Mouse (Mus musculus): Measurements from ENCODE around the gene Fam180a.
"Not testable (repeated sequence)": the region's sequence is repeated elsewhere in the genome, so short reads cannot be mapped to it uniquely, and the experiment has no call there.

The Fam180a gene

DNA sequence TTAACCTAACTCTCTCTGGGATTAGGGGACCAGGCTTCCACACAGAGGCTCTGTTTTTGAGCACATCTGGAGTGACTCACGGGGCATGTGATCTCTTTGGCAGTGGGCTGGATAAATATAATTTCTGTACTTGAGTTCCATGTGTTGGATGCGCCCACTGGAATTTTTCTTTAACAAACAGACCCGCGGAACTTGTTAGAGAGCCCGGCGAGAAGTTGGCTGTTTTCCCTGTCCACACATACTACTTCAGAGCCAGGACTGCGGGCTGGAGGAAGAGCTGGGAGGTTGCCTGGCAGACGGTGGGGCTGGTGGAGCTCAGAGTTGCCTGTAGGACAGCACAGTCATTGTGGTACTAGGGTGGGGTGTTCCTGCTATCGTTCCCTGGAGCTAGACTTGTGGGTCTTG is at the start of gene Fam180a:
Gene Fam180a, minus strand, starts transcription at position 31 of the 405 bp plus-strand sequence.
- no peak for DNase-seq

DNA sequence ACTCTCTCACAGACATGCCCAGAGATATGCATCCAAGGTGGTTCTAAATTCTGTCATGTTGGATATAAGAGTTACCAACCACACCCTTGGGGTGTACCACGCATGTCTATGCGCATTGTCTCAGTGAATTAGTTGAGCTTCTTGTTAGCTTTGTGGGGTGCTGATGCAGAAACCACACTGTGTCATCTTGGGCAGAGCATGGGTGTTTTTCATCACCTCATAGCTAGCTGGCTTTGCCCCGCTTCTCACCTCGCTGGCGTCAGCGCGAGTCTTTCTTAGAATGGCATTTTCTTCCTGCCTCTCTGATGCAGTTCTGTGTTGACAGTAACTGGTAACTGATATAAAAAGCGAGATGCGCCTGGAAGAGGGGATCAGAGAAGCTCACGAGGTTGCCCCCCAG is 48.1 kb upstream of the Fam180a start:
- no peak for DNase-seq

DNA sequence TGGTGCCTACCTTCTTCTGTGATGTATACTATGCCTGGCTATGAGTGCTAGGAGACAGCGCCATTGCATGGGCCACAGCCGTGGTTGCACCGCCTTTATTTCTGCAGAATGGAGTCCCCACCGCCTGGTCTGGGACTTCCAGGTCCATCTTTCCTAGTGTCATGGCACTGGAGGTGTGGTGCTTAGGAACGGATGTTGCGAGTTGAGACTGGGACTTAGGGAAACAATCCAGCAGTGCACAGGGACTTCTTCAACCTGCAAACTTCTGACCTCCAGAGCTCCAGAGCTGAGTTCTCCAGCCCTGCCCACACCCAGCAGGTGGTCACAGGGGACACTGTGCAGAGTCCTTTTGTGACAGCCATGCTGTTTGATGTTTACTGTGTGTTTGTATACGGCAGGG is 44.4 kb upstream of the Fam180a start:
- no peak for DNase-seq

DNA sequence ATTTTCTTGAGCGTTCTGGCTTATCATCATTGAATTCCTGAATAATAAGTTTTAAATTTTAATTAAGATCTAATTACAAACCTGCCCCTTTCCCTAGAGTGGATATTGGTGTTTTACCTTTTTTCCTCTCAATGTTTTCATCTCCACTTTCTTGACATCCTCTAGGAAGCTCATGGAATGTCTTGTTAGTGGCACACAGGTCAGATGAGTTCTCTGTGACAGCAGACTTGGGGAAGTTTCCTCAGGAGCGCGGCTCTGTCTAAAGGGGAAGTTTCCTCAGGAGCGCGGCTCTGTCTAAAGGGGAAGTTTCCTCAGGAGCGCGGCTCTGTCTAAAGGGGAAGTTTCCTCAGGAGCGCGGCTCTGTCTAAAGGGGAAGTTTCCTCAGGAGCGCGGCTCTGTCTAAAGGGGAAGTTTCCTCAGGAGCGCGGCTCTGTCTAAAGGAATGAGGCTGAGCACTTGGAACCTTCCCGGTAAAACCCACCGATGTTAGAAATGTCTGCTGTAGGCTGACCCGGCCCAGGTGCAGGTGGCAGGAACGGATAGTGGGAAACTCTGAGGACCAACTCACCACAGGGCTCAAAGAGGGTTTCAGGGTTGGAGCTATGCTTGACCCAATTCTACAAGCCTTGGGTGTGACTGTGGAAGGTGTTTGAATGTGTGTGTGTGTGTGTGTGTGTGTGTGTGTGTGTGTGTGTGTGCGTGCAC is 43.8 kb upstream of the Fam180a start:
- DNase-seq = not testable (repeated sequence)

DNA sequence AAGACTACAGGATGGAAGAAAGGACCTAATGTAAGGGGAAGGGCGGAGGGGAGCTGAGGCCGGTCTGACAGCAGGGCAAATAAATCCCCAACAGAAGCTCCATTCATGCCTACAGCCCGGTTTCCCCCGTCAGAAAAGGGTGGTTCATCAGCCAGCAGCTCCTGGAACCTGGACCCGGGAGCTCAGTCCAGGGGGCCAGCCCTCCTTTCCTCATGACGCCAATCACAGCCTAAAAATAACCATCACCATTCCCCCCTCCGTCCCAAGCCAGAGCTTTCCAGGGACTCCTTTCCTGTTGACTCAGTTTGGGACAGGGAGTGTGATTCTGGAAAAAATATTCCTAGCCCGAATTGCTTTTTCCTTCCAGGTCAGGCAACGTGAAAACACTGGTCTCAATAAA is 36.7 kb upstream of the Fam180a start:
- no peak for DNase-seq

DNA sequence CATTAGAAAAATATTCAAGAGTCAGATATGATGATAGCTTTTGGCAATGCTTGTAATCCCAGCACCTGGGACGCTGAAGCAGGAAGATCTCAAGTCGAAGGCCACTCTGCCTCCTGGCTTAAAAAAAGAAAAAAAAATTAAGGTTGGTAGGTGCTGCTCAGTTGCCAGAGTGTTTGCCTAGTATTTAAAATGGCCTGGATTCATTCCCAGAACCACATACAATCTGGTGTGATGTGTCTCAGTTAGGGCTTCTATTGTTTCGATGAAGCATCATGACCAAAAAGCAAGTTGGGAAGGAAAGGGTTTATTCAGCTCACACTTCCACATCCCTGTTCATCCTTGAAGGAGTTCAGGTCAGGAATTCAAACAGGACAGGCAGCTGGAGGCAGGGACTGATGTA is 29.4 kb upstream of the Fam180a start:
- DNase-seq = no peak

DNA sequence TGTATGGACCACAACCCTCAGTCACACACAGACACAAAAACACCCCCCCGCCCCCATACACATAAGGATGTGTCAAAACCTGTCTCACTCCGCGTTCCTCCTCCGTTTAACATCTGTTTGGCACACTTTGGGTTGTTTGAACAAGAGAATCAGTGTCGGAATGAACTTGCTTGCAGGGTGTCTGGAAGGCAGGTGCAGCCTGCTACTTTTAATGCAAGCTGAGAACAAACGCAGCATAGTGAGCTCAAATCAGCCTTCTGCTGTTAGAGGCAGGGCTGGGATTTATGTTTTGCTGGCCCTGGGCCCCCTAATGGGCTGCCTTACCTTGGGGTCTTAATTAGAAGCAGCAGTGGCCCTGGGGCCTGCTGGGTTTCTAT is 28.7 kb upstream of the Fam180a start:
- DNase-seq = no peak

DNA sequence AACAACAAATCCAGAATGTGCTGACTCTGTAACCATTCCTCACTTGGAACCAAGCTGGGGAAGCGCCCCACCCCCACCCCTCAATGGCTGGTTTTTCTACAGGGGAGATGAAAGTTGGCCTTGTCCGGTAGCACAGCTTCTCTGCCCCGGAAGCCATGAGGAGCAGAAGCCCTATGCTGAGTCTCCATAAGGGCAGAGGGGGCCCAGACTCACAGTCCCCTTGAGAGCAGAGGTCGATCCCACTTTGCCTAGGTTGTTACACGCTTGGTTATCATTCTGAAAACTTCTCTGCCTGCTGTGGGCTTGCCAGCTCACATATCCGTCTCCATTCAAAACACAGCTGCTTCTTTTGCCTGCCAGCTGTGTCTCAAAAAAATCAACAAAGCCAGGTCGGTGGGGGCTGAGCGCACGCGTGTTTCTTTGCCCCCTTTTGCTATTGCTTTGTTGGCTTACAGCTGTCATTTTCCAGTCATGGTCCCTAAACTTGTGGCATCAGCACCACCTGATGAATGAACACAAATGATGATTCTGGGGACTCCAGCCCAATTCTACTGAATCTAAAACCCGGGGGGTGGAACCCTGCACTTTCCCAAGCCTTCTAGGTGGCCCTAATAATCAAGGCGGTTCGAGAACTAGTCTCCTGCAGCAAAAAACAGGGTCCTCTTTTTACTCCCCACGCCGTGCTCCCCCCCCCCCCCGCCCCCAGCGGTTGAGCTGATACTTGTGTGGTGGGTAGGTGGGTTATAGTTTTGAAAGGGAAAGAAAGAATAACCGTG is 28.1 kb upstream of the Fam180a start:
- no peak for DNase-seq

DNA sequence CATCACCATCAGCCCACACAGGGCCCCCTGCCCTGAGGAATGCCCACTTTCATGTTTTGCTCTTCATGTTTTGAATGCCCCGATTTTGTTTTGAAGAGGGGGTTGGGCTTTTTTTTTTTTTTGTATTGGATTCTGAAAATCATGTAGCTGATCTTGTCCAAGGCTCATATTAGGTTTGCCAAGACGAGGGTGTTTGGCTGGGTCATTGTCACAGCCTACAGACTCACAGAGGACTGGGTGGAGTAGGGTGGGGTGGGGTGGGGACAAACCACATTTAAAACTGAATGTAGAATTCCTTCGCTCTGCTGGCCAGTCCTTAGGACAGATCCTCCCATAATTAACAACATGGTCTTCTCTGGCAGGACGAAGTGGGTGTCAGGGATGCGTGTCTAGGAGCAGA is 27.5 kb upstream of the Fam180a start:
- DNase-seq = no peak

DNA sequence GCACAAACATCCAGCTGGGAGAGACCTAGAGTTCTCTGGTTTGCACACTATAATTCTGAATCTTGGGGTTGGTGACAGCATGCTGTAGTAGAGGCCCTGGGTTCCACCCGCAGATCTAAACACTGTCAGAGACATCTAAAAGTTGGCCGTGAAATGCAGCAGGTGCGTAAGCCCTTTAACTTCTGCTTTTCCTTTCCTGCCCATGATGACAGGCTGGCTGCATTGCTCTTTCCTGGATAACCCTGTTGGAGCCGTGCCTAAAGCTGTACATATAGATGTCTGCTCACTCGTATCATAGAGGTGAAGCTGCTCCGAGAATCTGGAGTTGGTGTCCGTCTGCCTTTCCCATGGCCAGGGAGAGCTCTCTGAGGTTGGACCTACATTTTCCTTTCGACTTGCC is 26.9 kb upstream of the Fam180a start:
- no peak for DNase-seq

DNA sequence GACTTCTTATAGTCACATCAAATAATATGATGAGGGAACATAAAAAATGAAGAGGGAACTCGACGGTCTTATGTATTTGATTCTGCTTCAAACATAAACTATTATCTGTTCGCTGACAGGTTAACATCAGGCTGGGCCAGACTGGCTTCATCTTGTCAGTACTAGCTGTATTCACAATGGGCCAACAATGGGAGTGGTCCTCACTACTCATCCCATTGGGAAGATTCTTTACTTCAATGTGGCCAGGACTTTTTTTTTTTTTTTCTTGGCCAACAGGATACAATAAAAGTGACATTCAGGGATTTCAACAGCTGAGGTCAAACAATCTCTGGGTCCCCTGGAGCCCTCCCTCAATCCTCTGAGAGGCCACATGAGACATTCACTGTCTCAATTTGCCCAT is 25.9 kb upstream of the Fam180a start:
- no peak for DNase-seq

DNA sequence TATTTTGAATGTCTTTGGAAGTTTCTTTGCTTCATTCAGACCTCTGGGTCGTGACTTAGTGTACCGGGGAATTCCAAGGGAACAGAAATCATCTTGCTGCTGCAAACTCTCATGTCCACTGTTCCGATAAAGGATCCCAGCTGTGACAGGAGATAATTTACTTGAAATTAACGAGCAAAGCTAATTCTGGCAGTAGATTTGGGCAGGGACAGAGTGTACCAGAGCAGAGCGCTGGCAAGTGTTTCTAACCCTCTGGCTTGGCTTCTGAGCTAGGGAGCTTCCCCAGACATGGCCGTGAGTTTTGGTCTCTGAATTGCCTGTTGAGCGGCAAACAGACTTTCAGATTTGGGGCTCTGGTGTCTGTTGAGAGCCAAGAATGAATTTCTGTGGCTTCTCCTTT is 23.8 kb upstream of the Fam180a start:
- no peak for DNase-seq

DNA sequence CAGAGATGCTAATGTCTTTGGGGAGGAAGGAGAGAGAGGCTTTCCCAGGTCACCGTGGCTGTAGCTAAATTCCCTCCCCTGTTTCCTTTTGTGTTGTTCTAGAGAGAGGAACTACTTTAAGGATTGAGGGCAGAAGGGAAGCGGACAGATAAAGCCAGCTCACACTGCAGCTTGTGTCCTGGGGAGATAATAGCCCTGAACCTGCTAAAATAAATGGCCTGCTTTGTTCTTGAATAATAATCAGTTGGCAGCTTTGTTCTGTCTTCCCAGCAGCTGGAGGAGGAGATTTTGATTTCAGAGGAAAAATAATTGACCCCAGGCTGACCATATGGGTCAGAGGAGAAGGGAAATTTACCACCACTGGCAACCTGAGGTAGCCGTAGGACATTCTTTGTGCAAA is 12.7 kb upstream of the Fam180a start:
- DNase-seq = no peak

DNA sequence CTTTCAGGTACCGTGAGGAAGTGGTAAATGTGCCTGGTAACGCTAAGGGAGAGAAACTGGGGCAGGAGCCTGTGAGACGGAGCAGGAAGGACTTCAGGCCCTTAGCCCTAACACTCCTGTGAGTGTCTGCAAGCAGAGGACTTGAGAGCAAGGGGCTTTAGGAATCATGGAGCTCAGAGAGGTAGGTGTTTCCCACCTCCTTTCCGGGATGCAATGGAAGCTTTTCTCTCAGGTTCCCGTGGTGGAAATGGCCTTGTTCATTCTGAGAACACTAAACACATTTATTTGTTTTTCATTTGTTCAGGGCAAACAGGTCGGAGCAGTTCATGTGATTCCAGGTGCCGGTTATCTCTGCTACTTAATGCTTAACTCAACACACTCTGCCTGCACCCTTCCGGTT is 11.9 kb upstream of the Fam180a start:
- no peak for DNase-seq

DNA sequence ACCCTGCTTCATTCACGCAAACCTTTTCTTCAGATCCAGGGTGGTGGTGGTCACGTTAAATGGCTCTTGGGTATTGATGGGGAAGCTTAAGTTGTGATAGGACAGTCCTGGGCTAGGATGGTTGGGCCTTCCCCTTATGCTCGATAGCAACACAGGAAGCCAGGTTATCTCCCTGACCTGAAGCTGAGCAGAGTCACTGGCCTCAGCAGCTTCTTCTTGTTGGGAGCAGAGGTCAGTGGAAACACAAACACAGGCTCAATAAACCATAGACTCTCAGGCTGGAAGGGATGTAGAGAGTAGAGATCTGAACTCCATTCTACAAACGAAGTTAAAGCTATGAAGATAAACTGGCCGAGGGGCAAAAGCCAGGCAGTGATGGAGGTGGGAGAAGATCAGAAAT is 9.5 kb upstream of the Fam180a start:
- no peak for DNase-seq

DNA sequence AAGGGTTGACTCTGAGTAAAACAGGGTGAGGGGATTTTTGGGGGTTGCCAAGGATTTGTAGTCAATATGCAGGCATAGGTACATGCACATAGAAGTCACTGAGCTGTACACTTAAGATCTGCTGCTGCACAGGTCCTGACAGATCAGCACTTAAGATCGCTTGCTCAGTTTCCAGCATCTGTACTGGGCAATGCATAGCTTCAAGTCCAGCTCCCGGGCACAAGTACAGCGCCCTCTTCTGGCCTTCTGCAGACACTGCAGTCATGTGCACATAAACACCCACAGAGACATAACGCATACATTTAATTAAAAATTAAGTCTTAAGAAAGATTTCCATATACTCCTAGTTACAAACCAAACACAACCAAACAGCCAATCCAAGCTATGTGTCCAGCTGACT is 8.3 kb upstream of the Fam180a start:
- no peak for DNase-seq

DNA sequence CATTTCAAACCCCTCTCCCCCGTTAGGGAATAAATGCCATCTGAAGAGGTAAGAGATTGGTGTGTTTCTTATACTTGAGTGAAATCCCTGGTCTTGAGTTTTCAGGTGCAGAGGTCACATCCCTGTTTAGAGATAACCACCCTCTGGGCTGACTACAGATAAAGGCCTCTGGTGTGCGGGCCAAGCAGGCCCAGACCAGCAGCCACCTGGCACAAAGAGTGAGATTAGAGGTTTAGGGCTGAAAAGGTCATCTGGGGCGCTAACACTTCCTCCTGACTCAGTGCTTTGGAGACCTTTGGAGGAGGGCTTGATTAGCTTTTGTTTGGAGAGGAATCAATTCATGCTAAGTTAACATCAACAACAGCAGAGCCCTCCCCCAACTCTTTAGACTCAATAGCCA is 7.7 kb upstream of the Fam180a start:
- no peak for DNase-seq

DNA sequence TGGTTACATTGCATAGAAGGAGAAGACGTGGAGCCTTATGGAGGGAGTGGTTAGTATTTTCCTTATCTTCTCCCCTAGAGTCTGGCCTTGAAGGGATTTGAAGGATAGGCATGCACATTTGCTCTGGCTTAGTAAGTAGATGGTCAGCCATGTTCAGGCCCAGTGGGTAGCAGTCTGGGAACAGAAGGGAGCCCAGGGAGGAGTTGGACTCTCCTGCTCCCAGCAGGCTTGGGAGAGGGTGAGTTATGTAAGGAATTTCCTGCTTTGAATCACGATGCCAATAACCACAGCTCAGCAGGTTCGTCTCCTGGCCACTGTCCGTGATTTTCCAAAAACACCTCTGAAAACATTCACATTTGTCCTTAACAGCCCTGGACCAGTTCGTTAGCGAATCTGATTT is 4.9 kb upstream of the Fam180a start:
- peak; percentile 6 to 12 for DNase-seq

DNA sequence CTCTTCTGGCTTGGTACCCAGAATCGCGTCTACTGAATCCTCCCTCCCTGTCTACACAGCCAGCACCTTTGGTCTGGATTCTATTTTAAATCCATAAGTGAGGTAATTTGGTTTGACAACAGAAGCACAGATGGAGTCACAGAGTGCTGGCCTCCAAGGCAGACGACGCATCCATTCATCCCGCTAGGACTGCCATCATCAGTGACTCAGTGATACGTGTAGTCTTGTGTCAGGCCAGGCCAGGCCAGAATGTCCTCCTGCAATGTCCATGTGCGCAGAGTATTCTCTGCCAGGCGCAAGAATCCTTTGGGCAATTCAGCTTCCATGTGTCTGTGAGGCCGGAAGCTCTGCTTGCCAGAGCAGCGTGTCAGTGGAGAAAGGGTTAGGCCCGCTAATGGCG is 4.0 kb upstream of the Fam180a start:
- peak; percentile 20 to 22 for DNase-seq

DNA sequence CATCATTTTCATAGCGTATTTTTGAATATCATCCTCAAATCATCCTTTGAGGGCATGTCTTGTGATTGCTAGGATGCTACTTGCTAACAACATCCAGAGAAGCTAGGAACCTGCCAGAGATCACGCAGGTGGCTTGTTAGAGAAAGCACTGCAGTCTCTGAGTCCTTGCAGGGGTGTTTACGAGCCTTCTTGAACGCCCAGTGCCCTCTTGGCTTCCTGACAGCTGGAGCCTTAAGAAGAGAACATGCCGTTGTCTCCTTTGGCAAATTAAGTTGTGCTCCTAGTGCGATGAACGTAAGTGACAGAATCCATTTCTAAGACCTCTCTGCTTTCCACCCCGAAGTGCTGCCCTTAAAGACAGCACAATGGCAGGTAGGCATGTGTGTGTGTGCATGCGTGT is 1.6 kb downstream of the Fam180a start:
- no peak for DNase-seq

DNA sequence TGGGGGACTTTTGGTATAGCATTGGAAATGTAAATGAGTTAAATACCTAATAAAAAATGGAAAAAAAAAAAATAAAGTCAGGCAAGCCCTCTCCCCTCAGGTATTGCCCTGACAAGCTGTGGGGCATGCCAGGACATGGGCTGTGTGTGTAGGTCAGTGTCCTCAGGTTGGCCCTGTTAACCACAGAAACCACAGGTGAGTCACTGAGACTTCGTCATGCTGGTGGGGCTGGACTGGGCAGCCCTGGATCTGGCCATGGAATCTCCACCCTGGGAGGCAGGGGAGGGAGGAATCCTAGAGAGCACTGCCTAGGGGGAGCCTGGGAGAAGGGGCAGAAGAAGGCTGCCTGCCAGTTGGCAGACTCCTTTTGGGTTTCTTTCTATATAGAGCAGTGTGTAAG is 2.9 kb downstream of the Fam180a start:
- DNase-seq = no peak

DNA sequence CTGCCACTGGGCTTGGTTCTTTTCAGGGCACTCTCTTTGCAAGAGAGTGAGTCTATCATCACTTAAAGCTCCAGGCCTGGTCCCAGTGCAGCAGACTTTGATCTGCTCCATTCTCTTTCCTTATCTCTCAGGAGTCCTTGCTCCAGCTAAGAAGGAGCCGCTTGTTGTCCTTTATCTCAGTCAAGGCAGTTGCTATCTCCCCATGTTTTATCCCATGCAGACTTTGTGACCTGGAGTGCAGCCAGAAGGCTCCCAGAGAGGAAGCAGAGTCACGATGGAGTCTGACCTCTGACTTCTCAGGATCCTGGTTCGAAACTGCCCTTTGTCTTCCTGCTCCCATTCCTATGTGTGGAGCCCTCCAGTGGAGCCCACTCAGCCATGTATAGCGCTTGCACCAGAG is 4.8 kb downstream of the Fam180a start:
- no peak for DNase-seq

DNA sequence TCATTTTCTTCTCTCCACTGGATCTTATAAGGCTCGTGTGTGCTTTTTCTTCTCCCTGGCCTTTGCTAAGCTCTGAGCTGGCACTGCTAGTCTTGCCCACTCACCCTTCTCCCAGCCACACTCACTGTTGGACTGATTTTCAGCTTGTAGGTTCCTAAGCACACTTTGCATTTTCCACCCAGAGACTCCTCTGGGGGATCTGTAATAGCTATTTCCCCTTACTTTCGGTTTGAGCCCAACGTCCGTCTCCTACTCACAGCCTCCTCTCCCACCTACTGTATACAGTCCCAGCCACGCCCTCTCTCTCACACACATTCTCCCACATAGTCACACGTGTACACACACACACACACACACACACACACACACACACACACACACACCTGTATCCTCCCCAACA is 6.1 kb downstream of the Fam180a start:
- no peak for DNase-seq

DNA sequence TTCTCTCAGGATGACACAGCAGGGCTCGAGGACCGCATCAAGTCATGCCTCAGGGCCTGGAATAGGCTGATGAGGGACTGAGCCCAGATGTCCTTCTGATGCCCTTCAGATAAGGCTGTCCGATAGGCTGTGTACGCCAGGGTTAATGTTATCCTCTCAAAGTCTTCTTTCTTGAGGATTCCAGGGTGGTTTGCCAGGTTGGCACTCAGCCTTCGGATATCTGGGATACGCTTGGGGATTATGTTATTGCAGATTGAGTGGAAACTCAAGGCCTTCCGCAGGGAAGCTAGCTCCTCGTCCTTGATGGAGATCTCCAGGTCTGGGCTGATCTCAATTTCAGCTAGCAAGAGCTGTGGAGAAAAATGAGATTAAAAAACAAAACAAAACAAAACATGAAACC is 12.4 kb downstream of the Fam180a start:
- no peak for DNase-seq

DNA sequence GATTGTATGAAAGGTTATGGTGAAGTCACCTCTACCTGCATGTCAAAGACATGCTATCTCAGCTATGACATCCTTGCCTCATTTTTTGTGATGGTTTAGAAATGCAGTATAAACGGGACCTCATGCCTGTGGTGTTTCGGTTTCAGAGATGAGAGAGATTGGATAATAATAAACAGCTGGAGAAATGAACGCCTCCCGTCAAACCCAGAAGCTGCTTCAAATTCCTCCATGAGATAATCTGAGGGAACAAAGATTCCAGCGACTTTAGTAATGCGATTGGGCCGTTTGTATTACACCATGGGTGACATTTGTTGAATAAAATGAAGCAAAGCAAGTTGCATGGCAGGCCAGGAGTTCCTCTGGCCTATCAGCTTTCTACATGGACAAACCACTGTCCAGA is 16.5 kb downstream of the Fam180a start:
- DNase-seq = no peak
